Mouse (Mus musculus) G1E (cell line): ENCODE results near the gene 4931428L18Rik. TPM values are rescaled to one million over a fixed set of nuclear protein-coding genes. Genes with fewer than 3 reads are reported as not detected.

Experiments used
- ATAC-seq: 2 replicates; pipeline ENCODE4 v1.8.0; 2016; ENCODE audit warnings: mild to moderate bottlenecking; ENCODE audit not compliant: insufficient number of reproducible peaks, poor library complexity, low FRiP score, severe bottlenecking; ENCODE audit errors: extremely low read depth
- DNase-seq: peaks from one replicate; pipeline ENCODE4 v3.0.0; 2012; ENCODE audit warnings: low spot score
- H3K27me3 ChIP-seq: 2 replicates; pipeline ENCODE4 v1.6.1; 2012; ENCODE audit warnings: mild to moderate bottlenecking, low read length, inconsistent platforms; ENCODE audit not compliant: insufficient read depth
- H3K36me3 ChIP-seq: replicated peaks from 2 replicates; pipeline ENCODE3; 2012; ENCODE audit warnings: mild to moderate bottlenecking, inconsistent platforms
- H3K4me1 ChIP-seq: 2 replicates; pipeline ENCODE4 v1.6.1; 2012; ENCODE audit warnings: low read depth, low read length, inconsistent platforms, mixed read lengths; ENCODE audit not compliant: insufficient read depth
- H3K4me3 ChIP-seq: 2 replicates; pipeline ENCODE4 v1.5.1; 2012; ENCODE audit warnings: low read depth, mild to moderate bottlenecking, inconsistent platforms, low read length, moderate library complexity, mixed read lengths
- H3K9me3 ChIP-seq: replicated peaks from 2 replicates; pipeline ENCODE4 v1.6.1; 2012; ENCODE audit warnings: inconsistent platforms
- CTCF ChIP-seq: IDR thresholded peaks from 2 replicates; pipeline ENCODE4 v1.5.1; 2012; ENCODE audit warnings: low read depth, low read length, inconsistent platforms, mixed read lengths
- GATA1 ChIP-seq: IDR thresholded peaks from 2 replicates; pipeline ENCODE4 v1.6.1; 2012; ENCODE audit warnings: borderline replicate concordance, low read length, inconsistent platforms, mixed read lengths
- GATA2 ChIP-seq: IDR thresholded peaks from 2 replicates; pipeline ENCODE4 v1.6.1; 2012; ENCODE audit warnings: low read depth, low read length, inconsistent platforms, borderline replicate concordance
- POLR2AphosphoS5 ChIP-seq: IDR thresholded peaks from 2 replicates; pipeline ENCODE4 v1.6.1; 2012; ENCODE audit warnings: low read depth, low read length, inconsistent platforms; ENCODE audit not compliant: insufficient replicate concordance
- TAL1 ChIP-seq: conservative IDR thresholded peaks from 2 replicates; pipeline ENCODE4 v1.6.1; 2012; ENCODE audit warnings: low read depth, low read length, inconsistent platforms, mixed read lengths
- polyA plus RNA-seq: library from polyadenylated mRNA; stranded (reverse); fragments of >175 nt; gene quantifications from 2 replicates; pipeline ENCODE4 v1.2.3, GENCODE M21; 2012
- total RNA-seq, 2 experiments: library from RNA; stranded (forward) in 1 of 2; stranded (reverse) in 1 of 2; fragments of 200-1000 nt in 1 of 2; fragments of >200 nt in 1 of 2; fragmentation: Nextera tagmentation in 1 of 2; gene quantifications; 2 replicates each; pipeline ENCODE4 v1.2.3; 2014 to 2017

Gene 4931428L18Rik
- total and polyA plus RNA-seq, 3 experiments = 0.38 TPM; not detected in 2

DNA sequence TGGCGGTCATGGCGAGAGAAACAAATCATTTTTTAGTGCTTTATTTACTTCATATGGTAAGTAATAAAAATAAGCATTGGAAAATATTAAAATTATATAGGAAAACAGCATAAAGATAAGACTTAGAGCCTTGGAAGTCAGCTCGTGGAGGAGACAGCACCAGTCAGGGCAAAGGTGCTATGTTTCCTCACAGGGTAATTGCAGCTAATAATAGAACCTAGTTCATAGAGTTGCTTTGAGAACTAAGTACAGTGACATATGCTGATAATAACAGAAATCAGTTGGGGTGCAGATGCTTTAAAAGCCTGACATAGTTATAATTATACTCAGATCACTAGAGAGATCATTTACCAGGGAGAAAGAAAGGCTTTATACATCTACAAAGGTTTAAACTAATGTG is 125.3 kb downstream of the 4931428L18Rik start:
- H3K4me1 ChIP-seq = no peaks in the 10 kb centered on the region
- no peak overlapping the region for H3K4me3 ChIP-seq
- no peak for ATAC-seq
- DNase-seq = no peak
- no peaks in the 10 kb centered on the region for H3K36me3 ChIP-seq
- no peaks in the 10 kb centered on the region for H3K27me3 ChIP-seq
- TF ChIP-seq POLR2AphosphoS5 (no peak), GATA2 (no peak), GATA1 (no peak), TAL1 (no peak), CTCF (no peak)
- no peaks in the 10 kb centered on the region for H3K9me3 ChIP-seq

DNA sequence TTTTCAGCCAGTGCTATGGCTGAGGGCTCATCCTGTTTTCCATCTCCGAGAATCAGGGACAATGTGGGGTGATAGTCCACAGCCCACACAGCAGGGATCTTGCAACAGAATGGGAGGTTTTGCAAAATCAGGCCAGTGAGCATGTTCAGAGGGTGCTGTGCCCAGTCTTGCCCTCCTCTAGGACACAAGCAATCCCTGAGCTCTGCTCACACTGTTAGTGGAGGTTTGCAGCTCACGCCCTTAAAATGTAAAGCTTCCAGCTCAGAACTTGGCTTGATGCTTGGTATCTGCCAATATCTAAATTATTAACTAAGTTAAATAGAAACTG is 126.1 kb downstream of the 4931428L18Rik start:
- Histone ChIP-seq H3K36me3 (no peaks in the 10 kb centered on the region), H3K27me3 (no peaks in the 10 kb centered on the region), H3K9me3 (no peaks in the 10 kb centered on the region), H3K4me1 (no peaks in the 10 kb centered on the region), H3K4me3 (no peak overlapping the region)
- TF ChIP-seq TAL1 (no peak), CTCF (no peak), POLR2AphosphoS5 (no peak), GATA2 (no peak), GATA1 (no peak)
- DNase-seq = no peak
- no peak for ATAC-seq

DNA sequence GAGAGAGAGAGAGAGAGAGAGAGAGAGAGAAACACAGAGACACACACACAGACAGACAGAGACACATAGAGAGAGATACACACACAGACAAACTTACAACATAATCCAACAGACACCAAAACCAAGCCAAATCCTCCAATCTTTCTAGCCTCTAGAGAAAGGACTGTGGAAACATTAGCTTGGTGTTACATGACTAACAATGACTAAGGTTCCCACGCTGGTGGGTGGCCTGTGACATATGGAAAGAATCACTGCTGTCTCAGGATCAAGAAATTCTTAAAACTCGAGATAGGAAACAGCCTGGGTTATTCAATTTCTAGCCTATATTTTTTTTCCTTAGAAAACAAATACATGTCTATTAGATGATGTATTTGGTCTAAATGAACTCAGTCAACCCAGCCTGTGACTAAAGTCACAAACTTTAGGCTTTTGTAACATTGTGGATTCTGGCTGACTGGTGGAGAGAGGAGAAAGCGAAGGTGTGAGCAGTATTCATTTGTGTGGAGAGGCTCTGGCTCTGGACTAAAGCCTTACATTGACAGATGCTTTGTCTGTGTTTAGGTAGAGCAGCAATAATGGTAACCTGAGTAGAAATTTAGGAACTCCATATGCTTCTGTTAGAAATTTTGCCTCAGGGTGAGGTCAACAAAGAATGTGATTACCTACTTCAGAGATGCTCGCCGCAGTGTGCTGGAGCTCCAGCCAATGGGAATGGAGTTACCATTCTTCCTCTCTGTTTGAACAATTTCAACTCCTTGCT is 126.6 kb downstream of the 4931428L18Rik start:
- no peaks in the 10 kb centered on the region for H3K4me1 ChIP-seq
- no peak for ATAC-seq
- H3K27me3 ChIP-seq = no peaks in the 10 kb centered on the region
- no peaks in the 10 kb centered on the region for H3K36me3 ChIP-seq
- DNase-seq = no peak
- no peaks in the 10 kb centered on the region for H3K9me3 ChIP-seq
- H3K4me3 ChIP-seq = no peak overlapping the region
- no peak for TF ChIP-seq GATA2
- no peak for TF ChIP-seq TAL1
- no peak for TF ChIP-seq POLR2AphosphoS5
- no peak for TF ChIP-seq GATA1
- TF ChIP-seq CTCF = no peak

DNA sequence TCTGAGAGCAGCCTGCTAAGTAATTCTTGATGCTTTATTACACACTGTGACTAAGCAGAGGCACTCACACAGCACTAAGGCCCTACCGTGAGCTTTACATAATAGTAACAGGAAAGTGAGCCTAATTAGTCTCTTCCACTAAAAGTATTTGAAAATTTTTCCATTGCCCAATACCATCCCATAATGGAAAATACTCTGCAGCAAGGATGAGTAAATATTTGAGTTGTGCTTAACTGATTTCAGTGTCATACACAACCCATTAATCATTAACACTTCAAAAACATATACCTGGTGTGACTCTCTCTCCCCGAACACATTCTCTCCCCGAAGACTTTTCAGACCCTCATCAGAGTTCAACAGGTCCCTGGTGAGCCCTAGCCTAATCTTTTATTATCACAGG is 127.7 kb downstream of the 4931428L18Rik start:
- no peak for ATAC-seq

DNA sequence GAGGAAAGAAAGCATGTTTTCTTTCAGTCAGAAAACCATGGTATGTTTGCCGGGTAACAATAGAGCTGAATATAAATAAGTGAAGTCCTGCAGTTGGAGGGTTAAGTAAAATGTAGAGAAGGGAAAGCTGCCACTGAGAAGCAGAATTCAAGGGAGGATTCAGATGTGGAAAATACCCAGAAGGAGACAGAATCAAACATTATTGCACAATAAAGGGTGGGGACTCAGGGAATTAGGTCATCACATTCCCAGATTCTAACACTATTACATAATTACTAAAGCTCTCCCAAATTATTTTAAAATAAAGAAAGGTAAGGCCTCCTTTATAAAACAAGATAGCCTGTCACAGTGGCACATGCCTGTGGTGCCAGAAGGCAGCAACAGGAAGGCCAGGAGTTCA is 128.5 kb downstream of the 4931428L18Rik start:
- ATAC-seq (no peak), DNase-seq (no peak)
- Histone ChIP-seq H3K36me3 (no peaks in the 10 kb centered on the region), H3K4me1 (no peaks in the 10 kb centered on the region), H3K4me3 (no peak overlapping the region), H3K9me3 (no peaks in the 10 kb centered on the region), H3K27me3 (no peaks in the 10 kb centered on the region)
- TF ChIP-seq TAL1 (no peak), CTCF (no peak), GATA2 (no peak), POLR2AphosphoS5 (no peak), GATA1 (no peak)

More for the DNA sequence above, 127.7 kb downstream of the 4931428L18Rik start:
- H3K9me3 ChIP-seq = no peaks in the 10 kb centered on the region
- H3K36me3 ChIP-seq = no peaks in the 10 kb centered on the region
- H3K4me3 ChIP-seq = no peak overlapping the region
- H3K27me3 ChIP-seq = no peaks in the 10 kb centered on the region
- no peaks in the 10 kb centered on the region for H3K4me1 ChIP-seq
- DNase-seq = no peak
- no peak for TF ChIP-seq POLR2AphosphoS5
- TF ChIP-seq CTCF = no peak
- TF ChIP-seq GATA1 = no peak
- no peak for TF ChIP-seq TAL1
- no peak for TF ChIP-seq GATA2

DNA sequence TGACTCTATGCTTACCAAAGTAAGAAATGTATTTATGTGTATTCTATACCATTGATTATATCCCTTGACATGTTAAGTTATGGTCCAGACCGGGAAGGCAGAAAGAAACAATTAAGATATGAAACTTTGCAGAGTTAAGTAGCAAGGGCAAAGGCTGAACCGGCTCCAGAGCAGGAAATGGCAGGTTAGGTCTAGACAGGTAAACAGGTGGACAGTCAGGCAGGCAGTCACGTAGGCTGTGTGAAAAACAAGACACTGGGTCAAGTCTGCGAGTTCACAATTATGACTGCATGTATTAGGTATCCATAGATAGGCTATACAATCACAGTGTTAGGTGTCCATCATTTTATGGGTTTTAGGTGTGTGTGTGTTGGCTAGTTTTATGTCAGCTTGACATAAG is 133.8 kb downstream of the 4931428L18Rik start:
- no peak for ATAC-seq
- Histone ChIP-seq H3K9me3 (no peaks in the 10 kb centered on the region), H3K27me3 (no peaks in the 10 kb centered on the region), H3K4me1 (no peaks in the 10 kb centered on the region), H3K4me3 (no peak overlapping the region), H3K36me3 (no peaks in the 10 kb centered on the region)
- TF ChIP-seq CTCF (no peak), POLR2AphosphoS5 (no peak), GATA2 (no peak), TAL1 (no peak), GATA1 (no peak)
- DNase-seq = no peak
